Mouse (Mus musculus) urinary bladder, postnatal 36 days (tissue): Measurements from ENCODE around the gene Vgll4.
A peak's percentile ranks its signal among the peaks of the same experiment; 100 is the strongest.

Experiments
- DNase-seq, 2 experiments: peaks; one replicate each; pipeline ENCODE4 v3.0.0; 2022; ENCODE audit warnings: low spot score in 2 of 2, mixed read lengths in 1 of 2

Gene Vgll4

GRCm38 (mm10) chr6:114842863-114843262, 126.9 kb downstream of the Vgll4 start:
- no peak for DNase-seq

- DNase-seq, result no peak
Measured at GRCm38 (mm10) chr6:114842131-114842530, 127.7 kb downstream of the Vgll4 start.

GRCm38 (mm10) chr6:114840012-114840411, 129.8 kb downstream of the Vgll4 start:
- DNase-seq, result no peak

GRCm38 (mm10) chr6:114838872-114839271, 130.9 kb downstream of the Vgll4 start:
- no peak for DNase-seq

GRCm38 (mm10) chr6:114836433-114836832, 133.4 kb downstream of the Vgll4 start:
- DNase-seq, result no peak

- no peak for DNase-seq
Measured at GRCm38 (mm10) chr6:114835752-114836151, 134.0 kb downstream of the Vgll4 start.

GRCm38 (mm10) chr6:114835344-114835743, 134.4 kb downstream of the Vgll4 start:
- DNase-seq, result no peak

- no peak for DNase-seq
Measured at GRCm38 (mm10) chr6:114833791-114834346, 135.9 kb downstream of the Vgll4 start.

GRCm38 (mm10) chr6:114833058-114833685, 136.6 kb downstream of the Vgll4 start:
- no peak for DNase-seq

GRCm38 (mm10) chr6:114831807-114832206, 138.0 kb downstream of the Vgll4 start:
- no peak for DNase-seq

GRCm38 (mm10) chr6:114829660-114830438, 139.9 kb downstream of the Vgll4 start:
- DNase-seq, result no peak

- DNase-seq, result no peak
Measured at GRCm38 (mm10) chr6:114826889-114827288, 142.9 kb downstream of the Vgll4 start.

GRCm38 (mm10) chr6:114821646-114822045, 148.1 kb downstream of the Vgll4 start:
- no peak for DNase-seq

GRCm38 (mm10) chr6:114819971-114820481, 149.8 kb downstream of the Vgll4 start:
- no peak for DNase-seq

GRCm38 (mm10) chr6:114818471-114818870, 151.3 kb downstream of the Vgll4 start:
- no peak for DNase-seq

- DNase-seq, result no peak
Measured at GRCm38 (mm10) chr6:114817948-114818347, 151.8 kb downstream of the Vgll4 start.

GRCm38 (mm10) chr6:114814882-114815650, 154.7 kb downstream of the Vgll4 start:
- no peak for DNase-seq

- no peak for DNase-seq
Measured at GRCm38 (mm10) chr6:114814199-114814881, 155.5 kb downstream of the Vgll4 start.

GRCm38 (mm10) chr6:114812779-114813178, 157.0 kb downstream of the Vgll4 start:
- no peak for DNase-seq

GRCm38 (mm10) chr6:114812322-114812721, 157.5 kb downstream of the Vgll4 start:
- DNase-seq, result peak in 1 of 2 experiments; percentile 54
